Mouse (Mus musculus) brain, adult 2 months (tissue): Measurements from ENCODE around the gene Mapk8ip3.

Experiments
- DNase-seq: peaks from one replicate; pipeline ENCODE4 v3.0.0; 2011; ENCODE audit warnings: low read depth, low spot score

Mapk8ip3 gene

DNA sequence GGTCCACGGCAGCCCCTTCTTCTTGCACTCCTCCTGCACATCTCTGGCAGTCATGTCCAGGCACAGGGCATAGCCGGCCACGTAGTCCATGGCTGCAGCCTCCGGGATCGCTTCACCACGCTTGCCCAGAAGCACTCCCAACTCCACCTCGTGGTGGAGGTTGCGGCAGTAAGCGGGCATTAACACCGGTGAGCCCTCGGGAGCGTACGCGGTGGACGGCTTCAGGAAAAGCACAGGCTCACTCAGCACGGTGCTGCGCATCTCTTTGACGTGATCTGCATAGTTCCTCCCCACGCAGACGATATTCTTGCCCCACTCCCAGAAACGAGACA lies 87.1 kb downstream of the Mapk8ip3 start:
- no peak for DNase-seq

DNA sequence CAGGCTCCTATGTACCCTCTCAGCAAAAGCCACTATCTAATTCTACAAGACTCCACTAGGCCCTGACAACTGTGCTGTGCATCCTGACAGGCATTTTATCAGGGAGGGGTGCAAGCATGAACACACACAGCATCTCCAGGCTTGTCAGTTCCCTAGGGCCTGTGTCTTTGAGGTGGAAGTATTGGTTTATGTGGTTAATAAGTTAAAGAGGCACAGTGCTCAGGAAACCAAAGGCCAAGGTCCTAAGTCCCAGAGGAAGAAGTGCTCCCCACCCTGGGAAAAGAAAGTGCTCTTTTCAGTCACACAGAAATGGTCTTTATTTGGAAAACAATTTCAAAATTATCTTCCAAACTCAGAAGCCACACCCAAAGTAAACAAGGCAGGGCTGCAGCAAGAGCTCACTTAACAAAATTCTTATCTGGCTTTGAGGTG lies 88.2 kb downstream of the Mapk8ip3 start:
- DNase-seq: no peak

DNA sequence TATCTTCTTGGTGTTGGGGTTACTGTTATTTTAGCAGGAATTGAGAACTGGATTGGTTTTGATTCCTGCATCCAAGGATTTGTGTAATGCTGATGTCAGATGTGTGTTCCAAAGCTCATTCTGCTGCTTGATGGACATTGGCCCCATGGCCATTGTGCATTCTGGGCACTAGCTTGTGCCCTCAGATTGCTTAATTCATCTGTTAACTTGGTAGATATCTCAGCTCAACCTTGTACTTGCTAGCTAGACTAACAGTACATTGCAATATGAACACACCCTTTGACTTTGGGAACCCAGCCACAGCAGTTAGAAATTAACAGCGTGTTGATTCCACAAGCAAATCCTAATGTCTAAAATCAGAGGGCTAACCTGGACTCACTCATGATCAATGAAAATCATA lies 89.4 kb downstream of the Mapk8ip3 start:
- DNase-seq: no peak

DNA sequence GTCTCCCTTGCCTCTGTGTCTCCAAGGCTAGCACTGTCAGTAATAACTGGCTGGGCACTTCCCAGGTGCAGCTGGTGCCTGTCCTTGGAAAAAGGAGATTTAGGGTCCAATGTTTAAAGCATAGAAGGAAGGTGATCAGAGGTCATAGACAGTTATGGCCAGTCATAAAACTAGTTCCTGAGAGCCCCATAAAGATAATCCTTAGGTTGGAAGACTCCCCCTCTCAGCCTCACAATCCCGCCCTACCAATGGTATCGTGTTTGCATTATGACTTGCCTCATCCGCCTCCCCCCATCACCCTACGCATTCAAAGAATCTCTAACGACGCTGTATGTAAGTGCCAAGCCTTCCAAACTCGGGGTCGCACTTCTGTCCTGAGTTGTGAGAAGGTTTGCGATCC lies 92.3 kb downstream of the Mapk8ip3 start:
- no peak for DNase-seq

DNA sequence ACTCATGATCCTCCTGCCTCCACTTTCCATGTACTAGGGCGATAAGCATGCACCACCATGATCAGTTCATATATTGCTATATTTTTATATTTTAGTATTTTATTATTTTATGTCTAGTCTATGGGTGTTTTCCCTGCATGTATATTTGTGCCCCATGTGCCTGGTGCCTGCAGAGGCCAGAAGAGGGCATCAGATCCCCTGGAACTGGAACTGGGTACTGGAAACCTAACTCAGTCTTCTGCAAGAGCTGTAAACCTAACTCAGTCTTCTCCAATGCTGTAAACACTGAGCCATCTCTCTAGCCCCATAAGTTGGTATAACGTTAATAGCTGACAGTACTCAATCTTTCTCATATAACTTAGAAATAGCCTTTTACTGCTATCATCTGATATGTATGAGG lies 94.1 kb downstream of the Mapk8ip3 start:
- no peak for DNase-seq
